Mouse (Mus musculus): ENCODE measurements at regions not wholly inside any gene's neighbourhood (a gene's known extent, or its start where the extent isn't known, plus 50 kb on each side); places are given as distances from the start of the nearest gene placed in this dataset.

DNA sequence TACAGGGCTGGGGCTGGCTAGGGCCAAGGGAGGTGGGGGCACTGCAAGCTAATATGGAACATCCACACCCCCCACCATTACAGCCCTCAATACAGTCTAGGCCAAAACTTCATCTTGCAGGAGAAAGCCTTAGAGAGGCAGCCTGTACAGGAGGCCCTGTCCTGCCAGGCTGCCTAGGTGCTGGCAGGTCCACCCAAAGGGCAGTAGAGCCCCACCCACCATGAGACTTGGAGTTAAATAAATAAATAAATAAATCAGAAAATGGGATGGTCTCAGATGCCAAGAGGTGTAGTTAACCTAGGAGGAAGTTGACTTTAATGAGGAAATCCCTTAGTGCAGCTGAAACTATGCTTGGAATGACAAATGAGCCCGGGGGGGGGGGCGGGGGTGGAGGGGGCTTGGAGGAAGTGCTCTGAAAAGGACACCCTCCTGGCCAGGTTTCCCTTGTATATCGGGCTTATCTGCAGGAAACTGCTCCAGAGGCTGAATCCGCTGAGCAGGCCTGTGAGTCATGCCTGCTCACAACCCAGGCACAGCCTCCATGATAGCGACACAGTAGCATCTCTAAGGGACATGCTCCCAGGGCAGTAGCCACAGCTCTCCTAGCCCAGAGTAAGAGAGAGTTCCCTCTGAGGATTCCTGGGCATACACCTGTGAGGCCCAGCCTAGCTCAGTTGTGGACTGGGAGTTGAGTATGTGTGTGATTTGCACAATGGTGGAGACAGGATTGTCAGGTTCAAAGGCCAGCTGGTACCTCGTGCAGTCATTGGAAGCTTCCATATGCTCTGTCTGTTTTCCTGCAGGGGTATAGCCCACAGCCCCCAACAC is 85.7 kb upstream of the Ccnd1 start:
- TF ChIP-seq EP300 (optimal IDR thresholded peaks at IDR 0.05), result no peak
- TF ChIP-seq CTCF (IDR thresholded peaks at IDR 0.05; ENCODE audit: low read depth), result no peak

Data from stomach, postnatal 0 days (tissue).